Mouse (Mus musculus): Measurements from ENCODE around the gene Lrrc43. TPM values are rescaled to one million over a fixed set of nuclear protein-coding genes. Genes with fewer than 3 reads are reported as not detected.

Lrrc43 gene
- total RNA-seq (2014; fragmentation: Nextera tagmentation), result not detected in 2 replicates
- total RNA-seq (2017), result not detected in 2 replicates
- not detected in 2 replicates for polyA plus RNA-seq (2012)

DNA sequence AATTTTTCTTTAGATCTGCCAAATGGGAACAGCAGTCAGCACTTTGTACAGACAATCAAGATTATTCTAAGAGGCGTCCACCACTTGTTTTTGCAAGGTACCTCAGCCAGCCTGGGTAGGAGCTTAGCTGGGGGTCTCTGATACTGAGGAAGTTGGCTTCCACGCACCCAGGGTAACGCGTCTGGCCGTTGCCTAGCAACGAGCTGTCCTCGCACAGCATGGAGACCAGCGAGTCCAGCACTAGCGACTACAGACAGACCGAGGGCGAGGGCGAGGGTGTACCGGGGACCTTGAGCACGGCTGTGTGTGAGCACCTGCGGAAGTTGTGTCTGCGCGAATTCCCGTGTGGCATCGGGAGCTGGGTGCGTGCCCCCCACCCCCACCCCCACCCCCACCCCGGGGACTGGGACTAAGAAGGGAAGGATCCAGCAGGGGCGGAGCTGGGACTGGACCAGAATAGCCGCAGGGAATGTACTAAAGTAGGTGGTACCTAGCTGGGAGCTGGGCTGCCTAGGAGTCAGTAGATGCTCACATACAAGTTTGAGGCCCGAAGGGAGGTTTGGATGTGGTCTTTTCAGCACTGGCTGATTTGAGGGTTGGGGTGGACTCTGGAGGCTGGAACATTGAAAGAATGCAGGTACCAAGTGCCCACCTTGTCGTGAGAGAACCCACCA, at the start of gene Lrrc43, which contains the start of gene Il31:
Lrrc43 (plus strand) TSS at position 194 of the 674 bp plus-strand sequence.
Il31 (minus strand) TSS at position 378 of the 674 bp plus-strand sequence.
- Histone ChIP-seq H3K36me3 (replicated peaks) (no peaks in the 10 kb centered on the region), H3K27me3 (ENCODE audit: insufficient read depth, low read length) (peaks cover 34% of the 10 kb centered on the region), H3K4me3 (ENCODE audit: low read depth, low read length) (no peak within 1 kb of the TSS), H3K9me3 (replicated peaks) (no peaks in the 10 kb centered on the region), H3K4me1 (ENCODE audit: insufficient read depth, low read depth, low read length) (no peaks in the 10 kb centered on the region)
- DNase-seq (ENCODE audit: low spot score) (no peak), ATAC-seq (ENCODE audit: extremely low read depth, insufficient number of reproducible peaks, low FRiP score, poor library complexity, severe bottlenecking) (no peak)
- TF ChIP-seq POLR2AphosphoS5 (IDR thresholded peaks at IDR 0.05; ENCODE audit: insufficient replicate concordance, low read depth, low read length) (no peak), GATA1 (IDR thresholded peaks at IDR 0.05; ENCODE audit: borderline replicate concordance, low read length) (no peak), CTCF (IDR thresholded peaks at IDR 0.05; ENCODE audit: low read depth, low read length) (no peak), TAL1 (conservative IDR thresholded peaks at IDR 0.05; ENCODE audit: low read depth, low read length) (no peak), GATA2 (IDR thresholded peaks at IDR 0.05; ENCODE audit: borderline replicate concordance, low read depth, low read length) (no peak)

DNA sequence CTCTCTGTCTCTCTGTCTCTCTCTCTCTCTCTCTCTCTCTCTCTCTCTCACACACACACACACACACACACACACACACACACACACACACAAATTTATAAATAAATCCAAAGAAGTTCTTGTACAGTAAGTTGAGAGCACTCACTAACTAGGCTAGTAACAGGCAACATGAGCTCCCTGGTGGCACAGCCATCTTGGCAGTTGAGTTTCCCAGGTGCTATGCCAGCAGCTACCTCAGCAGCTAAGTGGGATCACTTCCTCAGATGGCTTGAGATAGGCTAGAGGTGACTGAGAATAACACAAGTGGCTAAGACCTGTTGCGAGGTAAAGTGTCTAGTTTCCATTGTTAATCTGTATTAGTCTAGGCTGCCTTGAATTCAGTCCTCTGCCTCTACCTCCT, 49.8 kb upstream of the Lrrc43 start:
- Histone ChIP-seq H3K27me3 (ENCODE audit: insufficient read depth, low read length) (no peaks in the 10 kb centered on the region), H3K4me1 (ENCODE audit: insufficient read depth, low read depth, low read length) (peaks cover 9% of the 10 kb centered on the region), H3K36me3 (replicated peaks) (peaks cover 67% of the 10 kb centered on the region), H3K4me3 (ENCODE audit: low read depth, low read length) (no peak overlapping the region), H3K9me3 (replicated peaks) (no peaks in the 10 kb centered on the region)
- TF ChIP-seq POLR2AphosphoS5 (IDR thresholded peaks at IDR 0.05; ENCODE audit: insufficient replicate concordance, low read depth, low read length) (no peak), GATA2 (IDR thresholded peaks at IDR 0.05; ENCODE audit: borderline replicate concordance, low read depth, low read length) (no peak), TAL1 (conservative IDR thresholded peaks at IDR 0.05; ENCODE audit: low read depth, low read length) (no peak), GATA1 (IDR thresholded peaks at IDR 0.05; ENCODE audit: borderline replicate concordance, low read length) (no peak), CTCF (IDR thresholded peaks at IDR 0.05; ENCODE audit: low read depth, low read length) (no peak)
- ATAC-seq (ENCODE audit: extremely low read depth, insufficient number of reproducible peaks, low FRiP score, poor library complexity, severe bottlenecking) (no peak), DNase-seq (ENCODE audit: low spot score) (no peak)

DNA sequence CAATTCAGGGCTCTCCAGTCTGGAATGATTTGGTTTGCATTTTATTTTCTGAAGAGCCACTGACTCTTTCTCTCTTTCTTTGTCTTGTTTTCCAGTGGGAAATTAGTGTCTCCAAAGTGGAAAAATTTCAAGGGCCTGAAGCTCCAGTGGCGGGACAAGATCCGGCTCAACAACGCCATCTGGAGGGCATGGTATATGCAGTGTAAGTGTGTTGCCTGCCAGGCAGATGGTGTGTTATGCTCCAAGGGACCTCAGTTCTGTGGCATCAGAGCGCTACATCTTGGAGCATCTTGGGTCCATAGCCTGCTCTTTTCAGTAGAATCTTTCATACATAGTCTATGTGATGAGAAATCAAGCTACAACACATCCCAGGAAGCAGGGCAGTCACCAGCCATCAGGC, 49.2 kb upstream of the Lrrc43 start:
- DNase-seq (ENCODE audit: low spot score) (no peak), ATAC-seq (ENCODE audit: extremely low read depth, insufficient number of reproducible peaks, low FRiP score, poor library complexity, severe bottlenecking) (no peak)
- TF ChIP-seq POLR2AphosphoS5 (IDR thresholded peaks at IDR 0.05; ENCODE audit: insufficient replicate concordance, low read depth, low read length), result no peak
- no peak overlapping the region for H3K4me3 ChIP-seq (ENCODE audit: low read depth, low read length)
- H3K27me3 ChIP-seq (ENCODE audit: insufficient read depth, low read length), result no peaks in the 10 kb centered on the region
- peaks cover 73% of the 10 kb centered on the region for H3K36me3 ChIP-seq (replicated peaks)
- H3K9me3 ChIP-seq (replicated peaks), result no peaks in the 10 kb centered on the region
- H3K4me1 ChIP-seq (ENCODE audit: insufficient read depth, low read depth, low read length), result peaks cover 9% of the 10 kb centered on the region

DNA sequence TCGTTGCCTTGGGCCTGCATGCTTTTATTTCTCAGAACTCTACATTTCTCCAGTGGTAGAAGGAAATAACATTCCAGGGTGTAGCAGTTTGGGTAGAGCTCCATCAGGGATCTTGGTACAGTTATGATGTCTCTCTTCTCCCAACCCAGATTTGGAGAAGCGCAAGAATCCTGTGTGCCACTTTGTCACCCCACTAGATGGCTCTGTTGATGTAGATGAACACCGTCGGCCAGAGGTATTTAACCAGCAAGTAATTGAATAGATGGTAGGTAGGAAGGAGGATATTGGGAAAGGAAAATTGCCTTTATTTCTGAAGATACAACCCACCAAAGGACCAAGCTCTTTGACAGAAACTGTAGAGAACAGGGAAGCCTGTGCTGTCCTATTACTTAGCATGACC, 48.4 kb upstream of the Lrrc43 start:
- peaks cover 9% of the 10 kb centered on the region for H3K4me1 ChIP-seq (ENCODE audit: insufficient read depth, low read depth, low read length)
- no peak overlapping the region for H3K4me3 ChIP-seq (ENCODE audit: low read depth, low read length)
- DNase-seq (ENCODE audit: low spot score) (no peak), ATAC-seq (ENCODE audit: extremely low read depth, insufficient number of reproducible peaks, low FRiP score, poor library complexity, severe bottlenecking) (no peak)
- H3K36me3 ChIP-seq (replicated peaks), result peaks cover 80% of the 10 kb centered on the region
- no peaks in the 10 kb centered on the region for H3K9me3 ChIP-seq (replicated peaks)
- no peaks in the 10 kb centered on the region for H3K27me3 ChIP-seq (ENCODE audit: insufficient read depth, low read length)
- no peak for TF ChIP-seq POLR2AphosphoS5 (IDR thresholded peaks at IDR 0.05; ENCODE audit: insufficient replicate concordance, low read depth, low read length)
- no peak for TF ChIP-seq GATA2 (IDR thresholded peaks at IDR 0.05; ENCODE audit: borderline replicate concordance, low read depth, low read length)
- no peak for TF ChIP-seq GATA1 (IDR thresholded peaks at IDR 0.05; ENCODE audit: borderline replicate concordance, low read length)
- no peak for TF ChIP-seq TAL1 (conservative IDR thresholded peaks at IDR 0.05; ENCODE audit: low read depth, low read length)
- TF ChIP-seq CTCF (IDR thresholded peaks at IDR 0.05; ENCODE audit: low read depth, low read length), result no peak

DNA sequence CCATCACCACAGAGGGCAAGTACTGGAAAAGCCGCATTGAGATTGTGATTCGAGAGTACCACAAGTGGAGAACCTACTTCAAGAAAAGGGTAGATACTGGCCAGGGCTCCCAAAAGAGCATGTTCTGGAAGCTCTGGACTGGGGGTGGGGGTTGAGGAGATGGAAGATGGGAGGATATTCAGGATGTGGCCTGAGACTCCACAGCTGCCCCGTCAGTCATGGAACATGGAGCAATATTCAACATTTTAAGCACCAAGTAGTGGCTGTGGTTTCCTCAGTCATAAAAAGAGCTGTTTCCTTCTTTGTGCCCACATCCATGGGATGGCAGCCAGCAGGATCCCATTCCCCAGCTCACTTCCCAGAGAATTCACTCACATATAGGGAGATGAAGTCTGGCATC, 46.8 kb upstream of the Lrrc43 start:
- no peak for ATAC-seq (ENCODE audit: extremely low read depth, insufficient number of reproducible peaks, low FRiP score, poor library complexity, severe bottlenecking)
- Histone ChIP-seq H3K4me1 (ENCODE audit: insufficient read depth, low read depth, low read length) (no peaks in the 10 kb centered on the region), H3K36me3 (replicated peaks) (peaks cover 88% of the 10 kb centered on the region), H3K27me3 (ENCODE audit: insufficient read depth, low read length) (no peaks in the 10 kb centered on the region), H3K9me3 (replicated peaks) (no peaks in the 10 kb centered on the region), H3K4me3 (ENCODE audit: low read depth, low read length) (no peak overlapping the region)
- no peak for DNase-seq (ENCODE audit: low spot score)
- TF ChIP-seq GATA1 (IDR thresholded peaks at IDR 0.05; ENCODE audit: borderline replicate concordance, low read length) (no peak), POLR2AphosphoS5 (IDR thresholded peaks at IDR 0.05; ENCODE audit: insufficient replicate concordance, low read depth, low read length) (no peak), TAL1 (conservative IDR thresholded peaks at IDR 0.05; ENCODE audit: low read depth, low read length) (no peak), CTCF (IDR thresholded peaks at IDR 0.05; ENCODE audit: low read depth, low read length) (no peak), GATA2 (IDR thresholded peaks at IDR 0.05; ENCODE audit: borderline replicate concordance, low read depth, low read length) (no peak)

DNA sequence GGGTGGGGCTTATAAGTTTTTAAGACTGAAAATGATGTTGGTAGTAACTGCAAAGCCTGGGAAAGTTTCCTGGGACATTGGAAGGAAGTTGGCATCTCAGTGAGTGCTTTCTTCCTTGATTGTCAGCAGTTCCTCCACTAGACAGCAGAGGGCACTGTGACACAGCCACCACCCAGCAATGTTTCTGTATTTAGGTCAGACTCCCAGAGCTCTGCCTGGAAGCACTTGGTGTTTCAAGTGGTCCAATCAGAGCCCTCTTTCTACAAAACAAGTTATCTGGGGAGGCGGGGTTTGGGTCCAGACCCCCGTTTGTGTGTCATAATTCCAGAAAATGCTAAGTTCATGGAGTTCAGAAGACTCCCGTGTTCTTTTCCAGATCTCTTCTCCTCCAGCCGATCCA, 45.0 kb upstream of the Lrrc43 start:
- no peak overlapping the region for H3K4me3 ChIP-seq (ENCODE audit: low read depth, low read length)
- no peak for ATAC-seq (ENCODE audit: extremely low read depth, insufficient number of reproducible peaks, low FRiP score, poor library complexity, severe bottlenecking)
- H3K36me3 ChIP-seq (replicated peaks), result peaks cover 91% of the 10 kb centered on the region
- H3K9me3 ChIP-seq (replicated peaks), result no peaks in the 10 kb centered on the region
- H3K4me1 ChIP-seq (ENCODE audit: insufficient read depth, low read depth, low read length), result no peaks in the 10 kb centered on the region
- peak; percentile 52 for DNase-seq (ENCODE audit: low spot score)
- TF ChIP-seq TAL1 (conservative IDR thresholded peaks at IDR 0.05; ENCODE audit: low read depth, low read length) (no peak), POLR2AphosphoS5 (IDR thresholded peaks at IDR 0.05; ENCODE audit: insufficient replicate concordance, low read depth, low read length) (no peak), CTCF (IDR thresholded peaks at IDR 0.05; ENCODE audit: low read depth, low read length) (peak; percentile 85), GATA1 (IDR thresholded peaks at IDR 0.05; ENCODE audit: borderline replicate concordance, low read length) (no peak), GATA2 (IDR thresholded peaks at IDR 0.05; ENCODE audit: borderline replicate concordance, low read depth, low read length) (no peak)
- H3K27me3 ChIP-seq (ENCODE audit: insufficient read depth, low read length), result no peaks in the 10 kb centered on the region
